Mouse (Mus musculus) cortical plate, adult 2 months (tissue): ENCODE measurements at regions not wholly inside any gene's neighbourhood (a gene's known extent, or its start where the extent isn't known, plus 50 kb on each side); places are given as distances from the start of the nearest gene placed in this dataset.

ENCODE experiments used
- CTCF ChIP-seq: fragments of 200-500 bp; IDR thresholded peaks from 2 replicates; pipeline ENCODE4 v1.5.1; 2011; ENCODE audit warnings: mild to moderate bottlenecking, control low read depth, low read length; ENCODE audit not compliant: insufficient read depth; ENCODE audit errors: extremely low read depth
- POLR2A ChIP-seq: fragments of 200-500 bp; IDR thresholded peaks from 2 replicates; pipeline ENCODE4 v1.6.1; 2011; ENCODE audit warnings: mild to moderate bottlenecking, low read length, control low read depth; ENCODE audit not compliant: insufficient read depth; ENCODE audit errors: extremely low read depth

DNA sequence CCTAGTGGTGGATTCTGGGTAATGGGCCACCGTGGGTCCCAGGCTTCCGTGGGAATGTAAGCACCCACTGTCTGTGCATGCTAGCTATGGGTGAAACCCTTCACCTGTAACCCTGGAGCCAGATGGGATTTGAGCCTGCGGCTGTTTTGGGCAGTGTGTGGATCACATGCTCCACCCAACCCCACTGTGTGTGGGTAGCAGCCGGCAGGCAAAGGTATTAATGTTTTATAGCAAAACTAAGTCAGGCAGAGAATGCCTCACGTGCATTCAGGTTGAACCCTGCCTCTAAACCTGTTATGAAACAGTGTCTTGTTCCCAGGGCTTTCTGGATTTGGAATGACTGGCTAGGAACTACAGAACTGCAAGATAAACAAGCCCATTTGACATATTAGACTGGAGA is 66.0 kb downstream of the Gadd45g start:
- TF ChIP-seq CTCF, result no peak
- TF ChIP-seq POLR2A, result no peak
